Mouse (Mus musculus) olfactory bulb, adult 2 months (tissue): ENCODE results near the gene Plekha6.

ENCODE experiments used
- CTCF ChIP-seq: fragments of 200-500 bp; IDR thresholded peaks from 2 replicates; pipeline ENCODE4 v1.5.1; 2012; ENCODE audit warnings: low read depth, mild to moderate bottlenecking, low read length, moderate library complexity; ENCODE audit not compliant: insufficient read depth
- POLR2A ChIP-seq: fragments of 200-500 bp; IDR thresholded peaks from 2 replicates; pipeline ENCODE4 v1.6.1; 2012; ENCODE audit warnings: mild to moderate bottlenecking, low read depth, low read length, moderate library complexity; ENCODE audit not compliant: insufficient read depth

- TF ChIP-seq POLR2A (no peak), CTCF (no peak)
These were observed 45.0 kb downstream of the Plekha6 start for GRCm38 (mm10) chr1:133209036-133209435.
